Mouse (Mus musculus) brown adipose tissue, adult 24 weeks (tissue): ENCODE measurements around the gene Rrp7a. TPM values are rescaled to one million over a fixed set of nuclear protein-coding genes. Genes with fewer than 3 reads are reported as not detected.

ENCODE experiments used
- H3K27ac ChIP-seq: fragments of 200-500 bp; replicated peaks from 2 replicates; pipeline ENCODE4 v1.5.1; 2012; ENCODE audit warnings: low read depth, mild to moderate bottlenecking, low read length
- H3K4me1 ChIP-seq: fragments of 200-500 bp; 2 replicates; pipeline ENCODE4 v1.6.1; 2012; ENCODE audit warnings: low read length, mixed read lengths; ENCODE audit not compliant: control insufficient read depth, insufficient read depth, insufficient read length
- H3K4me3 ChIP-seq: fragments of 200-500 bp; 2 replicates; pipeline ENCODE4 v1.5.1; 2012; ENCODE audit warnings: low read depth, mild to moderate bottlenecking, low read length, moderate library complexity; ENCODE audit not compliant: insufficient read depth
- polyA plus RNA-seq: library from polyadenylated mRNA; stranded (reverse); fragments of >200 nt; gene quantifications from 2 replicates; pipeline ENCODE4 v1.2.4, GENCODE M21; 2012; ENCODE audit not compliant: missing spikeins, insufficient read depth, insufficient read length

The Rrp7a gene
- polyA plus RNA-seq, 1 experiment: 18.3 TPM

DNA sequence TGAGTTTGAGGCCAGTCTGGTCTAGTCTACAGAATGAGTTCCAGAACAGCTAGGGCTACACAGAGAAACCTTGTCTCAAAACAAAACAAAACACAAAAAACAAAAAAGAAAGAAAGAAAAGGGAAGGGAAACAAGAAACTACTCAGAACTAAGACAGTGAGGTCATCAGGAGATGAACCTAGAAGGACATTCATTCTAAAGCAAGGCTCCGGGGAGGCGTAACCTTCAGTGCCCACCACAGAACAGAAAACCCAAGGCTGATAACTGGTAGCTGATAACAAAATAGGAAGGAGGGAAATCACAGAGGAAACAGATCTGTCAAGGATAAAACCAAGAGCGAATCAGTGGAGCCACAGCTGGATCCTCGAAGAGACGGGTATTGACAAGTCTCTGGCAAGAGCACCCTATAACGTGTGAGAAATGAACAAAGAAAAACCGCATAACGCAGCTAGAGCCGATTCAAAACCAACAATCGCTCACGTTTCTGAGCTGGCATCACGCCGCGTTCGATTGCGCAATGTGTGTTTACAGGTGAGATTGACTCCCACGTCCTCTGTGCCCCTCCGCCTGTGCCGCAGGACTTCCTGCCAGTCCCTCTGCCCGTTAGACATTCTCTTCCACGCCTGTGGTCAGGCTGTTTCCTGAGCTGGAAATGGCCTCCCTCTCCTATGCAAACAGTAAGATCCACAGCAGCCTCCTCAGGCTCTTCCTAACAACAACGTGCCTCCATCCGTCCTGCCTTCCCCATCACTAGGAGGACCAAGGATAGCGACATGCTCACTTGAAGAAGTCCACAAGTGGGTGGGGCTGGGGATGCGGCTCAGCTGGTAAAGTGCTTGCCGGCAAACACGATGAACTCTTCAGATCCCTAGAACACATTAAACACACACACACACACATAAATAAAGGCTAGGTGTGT is 46.7 kb downstream of the Rrp7a start:
- Histone ChIP-seq H3K4me1 (no peaks in the 10 kb centered on the region), H3K4me3 (no peak overlapping the region), H3K27ac (no peak overlapping the region)

DNA sequence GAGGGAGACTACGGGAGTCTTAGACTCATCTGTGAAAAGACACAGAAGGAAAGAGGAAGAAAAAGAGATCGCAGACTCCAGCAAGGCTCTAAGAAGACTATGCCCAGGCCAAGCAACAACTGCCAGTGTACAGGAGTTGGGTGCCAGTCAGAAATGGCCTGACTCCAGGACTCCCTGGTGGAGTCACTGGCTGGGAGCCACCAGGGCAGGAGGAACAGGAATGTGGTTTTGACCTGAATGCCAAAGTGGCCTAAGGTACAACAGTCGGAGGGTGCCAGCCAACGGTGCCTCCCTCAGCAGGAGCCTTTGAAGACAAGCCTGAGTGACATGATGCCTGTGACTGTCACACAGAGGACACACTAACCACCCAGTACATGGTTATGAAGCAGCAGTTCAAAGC is 48.4 kb downstream of the Rrp7a start:
- Histone ChIP-seq H3K4me1 (no peaks in the 10 kb centered on the region), H3K27ac (no peak overlapping the region), H3K4me3 (no peak overlapping the region)

DNA sequence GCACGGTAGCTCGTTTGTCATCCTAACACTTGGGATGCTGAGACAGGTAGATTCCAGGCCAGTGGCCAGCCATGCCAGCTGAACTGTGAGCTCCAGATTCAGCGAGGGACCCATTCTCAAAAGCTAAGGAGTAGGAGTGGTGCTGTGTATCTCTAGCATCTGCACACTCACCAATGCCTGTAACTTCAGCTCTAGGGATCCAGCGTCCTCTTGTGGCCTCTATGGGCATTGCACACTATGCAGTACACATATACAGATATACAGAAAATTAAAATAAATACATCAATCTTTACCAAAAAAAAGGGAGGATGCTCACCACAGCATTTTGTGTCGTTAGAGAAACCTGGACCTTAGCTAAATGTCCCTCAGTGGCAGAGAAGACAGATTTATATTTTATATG is 50.8 kb downstream of the Rrp7a start:
- Histone ChIP-seq H3K27ac (no peak overlapping the region), H3K4me1 (no peaks in the 10 kb centered on the region), H3K4me3 (no peak overlapping the region)

DNA sequence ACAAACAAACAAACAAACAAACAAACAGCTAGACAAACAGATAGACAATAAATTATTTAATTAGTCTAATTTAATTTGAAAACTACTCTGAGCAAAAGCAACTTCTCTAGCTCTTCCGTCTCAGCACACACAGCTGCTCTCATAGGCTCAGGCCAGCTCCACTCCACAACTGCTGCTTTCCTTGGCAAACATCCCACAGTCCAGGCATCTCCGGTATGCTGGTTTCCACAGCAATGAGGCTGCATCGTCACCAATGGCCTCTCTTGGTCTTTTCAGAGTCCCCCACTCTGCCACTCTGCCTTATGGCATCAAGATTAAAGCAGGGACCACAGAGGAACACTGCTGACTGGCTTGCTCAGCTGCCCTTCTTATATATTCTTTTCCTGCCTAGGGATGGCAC is 51.7 kb downstream of the Rrp7a start:
- H3K4me1 ChIP-seq: no peaks in the 10 kb centered on the region
- H3K4me3 ChIP-seq: no peak overlapping the region
- H3K27ac ChIP-seq: no peak overlapping the region

DNA sequence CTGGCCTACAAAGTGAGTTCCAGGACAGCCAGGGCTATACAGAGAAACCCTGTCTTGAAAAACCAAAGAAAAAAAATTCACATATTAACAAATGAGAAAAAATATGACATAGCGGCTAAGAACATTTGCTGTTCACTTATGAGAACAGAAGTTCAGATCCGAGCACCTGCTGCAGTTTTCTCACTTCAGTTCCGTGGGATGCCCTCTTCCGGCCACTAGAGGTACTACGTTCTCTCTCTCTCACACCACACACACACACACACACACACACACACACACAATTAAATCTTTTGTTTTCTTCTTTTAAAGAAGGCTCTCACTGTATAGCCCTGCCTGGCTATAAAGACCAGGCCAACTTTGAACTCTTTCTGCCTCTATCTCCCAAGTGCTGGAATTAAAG is 54.3 kb downstream of the Rrp7a start:
- Histone ChIP-seq H3K27ac (no peak overlapping the region), H3K4me1 (no peaks in the 10 kb centered on the region), H3K4me3 (no peak overlapping the region)

DNA sequence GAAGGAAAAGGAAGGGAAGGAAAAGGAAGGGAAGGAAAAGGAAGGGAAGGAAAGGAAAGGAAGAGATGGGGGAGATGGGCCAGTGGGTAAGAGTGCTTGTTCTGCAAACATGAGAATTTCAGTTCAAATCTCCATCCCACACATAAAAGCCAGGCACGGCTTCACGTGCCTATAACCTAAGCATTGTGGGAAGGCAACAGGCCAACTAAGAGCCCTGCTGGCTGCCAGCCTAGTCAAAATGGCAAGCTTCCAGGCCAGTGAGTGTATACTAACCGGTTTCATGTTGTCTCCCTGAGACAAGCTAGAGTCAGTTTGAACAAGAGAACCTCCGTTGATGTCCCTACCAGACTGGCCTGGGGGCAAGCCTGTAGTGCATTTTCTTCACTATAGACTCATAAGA is 57.1 kb downstream of the Rrp7a start:
- H3K4me3 ChIP-seq: no peak overlapping the region
- H3K27ac ChIP-seq: no peak overlapping the region
- H3K4me1 ChIP-seq: no peaks in the 10 kb centered on the region

Other genes starting within 250 kb of the Rrp7a start
- gene Tcf20, start 134.9 kb downstream of the Rrp7a start, polyA plus RNA-seq: 15.4 and 18.2 TPM in 2 replicates
- gene Nfam1, start 89.5 kb downstream of the Rrp7a start, polyA plus RNA-seq: 1.9 and 2.1 TPM in 2 replicates
- gene Serhl, start 33.3 kb downstream of the Rrp7a start, polyA plus RNA-seq: 64.9 and 91.7 TPM in 2 replicates
- gene Poldip3, start 26.6 kb upstream of the Rrp7a start, polyA plus RNA-seq: 14.0 and 18.5 TPM in 2 replicates
- gene Cyb5r3, start 49.8 kb upstream of the Rrp7a start, polyA plus RNA-seq: 84.4 and 166 TPM in 2 replicates
- gene A4galt, start 129.0 kb upstream of the Rrp7a start, polyA plus RNA-seq: 2.9 TPM in 2 replicates
- gene Arfgap3, start 227.4 kb upstream of the Rrp7a start, polyA plus RNA-seq: 6.4 and 12.2 TPM in 2 replicates